Mouse (Mus musculus): ENCODE results near the gene Trpm3. TPM values are rescaled to one million over a fixed set of nuclear protein-coding genes. Genes with fewer than 3 reads are reported as not detected.

Trpm3 gene
- polyA plus RNA-seq (2015; fragmentation: Nextera tagmentation; extraction: Ambion mirVana) = 0.18 and 0.22 TPM in 2 replicates

GRCm38 (mm10) chr19:22138590-22139421 is at the start of gene Trpm3:
Gene Trpm3 (plus strand): TSS chr19:22139046.

MicroRNA genes within 50 kb of the gene (microRNA counts, 519-probe panel; counts per million panel counts)
- 1,815 counts per million, percentile 19 among the panel's probes with 10 or more counts for microRNA mmu-miR-204

Small RNA genes lying within 50 kb of the gene (microRNA-seq; reads per million reads assigned to microRNA genes)
- 15.1 reads per million, percentile 24 among the genes with 10 or more reads in this experiment for gene Mir204

Measured in urinary bladder, postnatal 0 days (tissue).